Mouse (Mus musculus) heart, embryonic 11.5 days (tissue): ENCODE measurements around the gene Olfr715. TPM values are rescaled to one million over a fixed set of nuclear protein-coding genes. Genes with fewer than 3 reads are reported as not detected.
"Not testable (repeated sequence)": the region's sequence is repeated elsewhere in the genome, so short reads cannot be mapped to it uniquely, and the experiment has no call there.

Experiments used
- ATAC-seq: fragments of 200-750 bp; cut with Nextera tagmentation; replicated peaks from 2 replicates; pipeline ENCODE4 v1.8.0; 2017; ENCODE audit warnings: moderate library complexity; ENCODE audit not compliant: insufficient number of reproducible peaks, low FRiP score, low TSS enrichment
- H3K27ac ChIP-seq: fragments of 300-500 bp; sonication (generic); 2 replicates; pipeline ENCODE4 v1.5.1; 2014; ENCODE audit warnings: mild to moderate bottlenecking, low read depth, low read length
- H3K27me3 ChIP-seq: fragments of 300-500 bp; sonication (generic); 2 replicates; pipeline ENCODE4 v1.6.1; 2014; ENCODE audit warnings: mild to moderate bottlenecking, low read length, mixed read lengths; ENCODE audit not compliant: control insufficient read depth, insufficient read depth
- H3K36me3 ChIP-seq: fragments of 300-500 bp; sonication (generic); 2 replicates; pipeline ENCODE4 v1.6.1; 2014; ENCODE audit warnings: mild to moderate bottlenecking, low read length, moderate library complexity, mixed read lengths; ENCODE audit not compliant: control insufficient read depth, insufficient read depth
- H3K4me1 ChIP-seq: fragments of 300-500 bp; sonication (generic); 2 replicates; pipeline ENCODE4 v1.6.1; 2014; ENCODE audit warnings: low read length; ENCODE audit not compliant: control insufficient read depth, insufficient read depth
- H3K4me2 ChIP-seq: fragments of 300-500 bp; sonication (generic); 2 replicates; pipeline ENCODE4 v1.6.1; 2014; ENCODE audit warnings: mild to moderate bottlenecking, moderate library complexity
- H3K4me3 ChIP-seq: fragments of 300-500 bp; sonication (generic); 2 replicates; pipeline ENCODE4 v1.5.1; 2014; ENCODE audit warnings: low read depth, low read length
- H3K9ac ChIP-seq: fragments of 300-500 bp; sonication (generic); 2 replicates; pipeline ENCODE4 v1.6.1; 2014; ENCODE audit warnings: mild to moderate bottlenecking, low read depth, low read length, moderate library complexity
- H3K9me3 ChIP-seq: fragments of 300-500 bp; sonication (generic); replicated peaks from 2 replicates; pipeline ENCODE4 v1.6.1; 2016; ENCODE audit warnings: low read length; ENCODE audit not compliant: control insufficient read depth
- WGBS: fragments of 180-500 bp; shearing (Covaris S2); extraction: QIAGEN DNeasy Blood & Tissue Kit; methylation state at CpG from one replicate; pipeline ENCODE4 v1.1.7; 2014; ENCODE audit not compliant: insufficient replicate concordance; 5-methylcytosine and 5-hydroxymethylcytosine counted together
- polyA plus RNA-seq: library from polyadenylated mRNA; unstranded; fragments of >200 nt; fragmentation: Nextera tagmentation; extraction: Ambion mirVana; gene quantifications from 2 replicates; pipeline ENCODE4 v1.2.1, GENCODE M21; 2014

Olfr715 gene
- not detected in 2 replicates for polyA plus RNA-seq

GRCm38 (mm10) chr7:107130983-107131382 is at the start of gene Olfr715:
Gene Olfr715, minus strand, starts transcription at chr7:107131083.
- H3K36me3 ChIP-seq, H3K4me3 ChIP-seq, H3K9me3 ChIP-seq, H3K9ac ChIP-seq, H3K4me2 ChIP-seq, H3K27me3 ChIP-seq, H3K4me1 ChIP-seq, ATAC-seq, H3K27ac ChIP-seq: not testable (repeated sequence)
- WGBS = 88% methylated on average over 2 of the region's 3 CpGs

- H3K36me3 ChIP-seq = no peaks in the 10 kb centered on the region
- no peak overlapping the region for H3K4me2 ChIP-seq
- no peaks in the 10 kb centered on the region for H3K27me3 ChIP-seq
- no peaks in the 10 kb centered on the region for H3K9me3 ChIP-seq
- no peaks in the 10 kb centered on the region for H3K4me1 ChIP-seq
- no peak overlapping the region for H3K9ac ChIP-seq
- WGBS = 42% methylated on average over 2 of the region's 2 CpGs
- ATAC-seq = no peak
- H3K4me3 ChIP-seq = no peak overlapping the region
- no peak overlapping the region for H3K27ac ChIP-seq
These were observed 49.5 kb upstream of the Olfr715 start for GRCm38 (mm10) chr7:107180406-107180805.

- Histone ChIP-seq H3K36me3 (no peaks in the 10 kb centered on the region), H3K9me3 (no peaks in the 10 kb centered on the region), H3K27ac (no peak within 1 kb of the TSS), H3K9ac (no peak within 1 kb of the TSS), H3K4me1 (no peaks in the 10 kb centered on the region), H3K27me3 (no peaks in the 10 kb centered on the region), H3K4me2 (no peak within 1 kb of the TSS), H3K4me3 (no peak within 1 kb of the TSS)
- no peak for ATAC-seq
- WGBS = 78% methylated on average over 10 of the region's 10 CpGs
These were observed 35.8 kb upstream of the Olfr715 start, which contains the start of gene Nlrp14 for GRCm38 (mm10) chr7:107166690-107167089. Gene Nlrp14, plus strand, starts transcription at chr7:107166990.

GRCm38 (mm10) chr7:107138027-107138426 is 7.1 kb upstream of the Olfr715 start, which contains the start of gene Olfr716:
Gene Olfr716, plus strand, starts transcription at chr7:107138327.
- not testable (repeated sequence) for H3K36me3 ChIP-seq, H3K4me1 ChIP-seq, H3K27me3 ChIP-seq, H3K4me2 ChIP-seq, H3K4me3 ChIP-seq, H3K9me3 ChIP-seq, H3K27ac ChIP-seq, ATAC-seq, H3K9ac ChIP-seq
- WGBS = 59% methylated on average over 2 of the region's 2 CpGs

- not testable (repeated sequence) for H3K9me3 ChIP-seq, H3K4me2 ChIP-seq, H3K4me1 ChIP-seq, H3K27me3 ChIP-seq, H3K9ac ChIP-seq, H3K27ac ChIP-seq, ATAC-seq, H3K36me3 ChIP-seq, H3K4me3 ChIP-seq
- 75% methylated on average over 1 of the region's 2 CpGs for WGBS
These were observed 20.6 kb downstream of the Olfr715 start, which contains the start of gene Olfr715b for GRCm38 (mm10) chr7:107110269-107110668. Gene Olfr715b, minus strand, starts transcription at chr7:107110369.

GRCm38 (mm10) chr7:107092920-107093319 is 38.0 kb downstream of the Olfr715 start, which contains the start of gene Olfr17:
Gene Olfr17, plus strand, starts transcription at chr7:107093220.
- no peak within 1 kb of the TSS for H3K27ac ChIP-seq
- no peaks in the 10 kb centered on the region for H3K36me3 ChIP-seq
- H3K4me3 ChIP-seq = no peak within 1 kb of the TSS
- no peak within 1 kb of the TSS for H3K9ac ChIP-seq
- no peaks in the 10 kb centered on the region for H3K27me3 ChIP-seq
- H3K9me3 ChIP-seq = no peaks in the 10 kb centered on the region
- H3K4me2 ChIP-seq = no peak within 1 kb of the TSS
- H3K4me1 ChIP-seq = no peaks in the 10 kb centered on the region
- ATAC-seq = no peak
- 58% methylated on average over 1 of the region's 1 CpGs for WGBS

Other genes with a start within 250 kb of the Olfr715 start
- gene Olfr706, start 242.9 kb downstream of the Olfr715 start, polyA plus RNA-seq = not detected in 2 replicates
- not detected in 2 replicates for gene Olfr707, start 229.8 kb downstream of the Olfr715 start, polyA plus RNA-seq
- gene Olfr1532-ps1, start 223.1 kb downstream of the Olfr715 start, polyA plus RNA-seq = not detected in 2 replicates
- not detected in 2 replicates for gene Olfr709-ps1, start 198.9 kb downstream of the Olfr715 start, polyA plus RNA-seq
- not detected in 2 replicates for gene Olfr710, start 182.8 kb downstream of the Olfr715 start, polyA plus RNA-seq
- gene Olfr6, start 167.1 kb downstream of the Olfr715 start, polyA plus RNA-seq = not detected in 2 replicates
- not detected in 2 replicates for gene Olfr711, start 155.6 kb downstream of the Olfr715 start, polyA plus RNA-seq
- not detected in 2 replicates for gene Olfr2, start 125.0 kb downstream of the Olfr715 start, polyA plus RNA-seq
- gene Olfr713, start 99.9 kb downstream of the Olfr715 start, polyA plus RNA-seq = not detected in 2 replicates
- not detected in 2 replicates for gene Olfr714, start 60.1 kb downstream of the Olfr715 start, polyA plus RNA-seq
- not detected in 2 replicates for gene Olfr17, start 37.9 kb downstream of the Olfr715 start, polyA plus RNA-seq
- not detected in 2 replicates for gene Olfr715b, start 20.7 kb downstream of the Olfr715 start, polyA plus RNA-seq
- not detected in 2 replicates for gene Olfr716, start 7.2 kb upstream of the Olfr715 start, polyA plus RNA-seq
- not detected in 2 replicates for gene Nlrp14, start 35.9 kb upstream of the Olfr715 start, polyA plus RNA-seq
- not detected in 2 replicates for gene Rbmxl2, start 78.4 kb upstream of the Olfr715 start, polyA plus RNA-seq
- 1.0 and 1.3 TPM in 2 replicates for gene Syt9, start 239.6 kb upstream of the Olfr715 start, polyA plus RNA-seq